Comparison of ENCODE assay signal across 8 mouse cellular contexts in the genomic region with DNA sequence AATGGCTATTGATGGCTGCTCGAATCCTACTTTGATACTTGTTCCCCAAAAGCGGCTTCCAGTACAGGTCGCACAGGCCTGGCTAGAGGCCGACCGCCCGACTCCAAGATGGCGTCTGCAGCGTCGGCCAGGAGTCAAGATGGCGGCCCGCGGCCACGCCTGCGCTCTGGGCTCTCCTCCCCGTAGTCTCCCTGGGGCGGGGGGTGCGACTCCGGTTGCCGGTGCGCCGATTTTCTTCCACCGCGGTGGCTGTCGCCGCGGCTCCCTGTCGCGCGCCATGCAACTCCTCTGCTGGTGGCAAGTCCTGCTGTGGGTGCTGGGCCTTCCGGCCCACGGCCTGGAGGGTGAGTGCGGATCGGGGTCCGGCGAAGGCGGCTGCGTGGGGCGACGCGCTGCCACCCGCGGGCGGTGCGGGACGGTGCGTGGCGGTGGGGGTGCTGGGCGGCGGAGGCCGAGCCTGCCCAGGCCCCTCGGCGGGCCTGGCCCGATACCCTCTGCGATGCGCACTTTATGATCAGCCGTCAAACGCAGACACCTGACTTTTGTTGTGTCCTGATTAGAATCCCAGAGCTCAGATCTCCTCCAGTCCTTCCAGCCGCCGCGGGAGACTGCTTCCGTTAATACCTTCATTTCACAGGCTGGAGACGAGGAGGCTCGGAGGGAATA. TPM values are rescaled to one million over a fixed set of nuclear protein-coding genes. Genes with fewer than 3 reads are reported as not detected.
DNase-seq lines count a peak whose midpoint lies in the region; ATAC-seq and TF ChIP-seq lines count a peak whose summit lies in the region.

A gene (plus strand): TSS at position 150 of the 666 bp plus-strand sequence.

- no peaks in the 10 kb centered on the region for H3K27me3 ChIP-seq in hindbrain, embryonic 12.5 days
- H3K27me3 ChIP-seq in lung, postnatal 0 days (replicated peaks; ENCODE audit: insufficient read depth, low read length) = no peaks in the 10 kb centered on the region

- peak; percentile 5; the same call in 1 of the 2 replicates for TF ChIP-seq CTCF in lung, postnatal 0 days (IDR thresholded peaks at IDR 0.05)

- under 1% methylated on average over 63 of the region's 63 CpGs for WGBS in hindbrain, embryonic 12.5 days
- WGBS in lung, postnatal 0 days = under 1% methylated on average over 62 of the region's 63 CpGs

- peak within 1 kb of the TSS; percentile 64 for H3K4me2 ChIP-seq in hindbrain, embryonic 12.5 days (replicated peaks)
- H3K4me2 ChIP-seq in lung, postnatal 0 days (replicated peaks; ENCODE audit: low read depth, low read length) = peak within 1 kb of the TSS; percentile 68

- H3K4me3 ChIP-seq in hindbrain, embryonic 12.5 days = peak within 1 kb of the TSS; percentile 95
- peak within 1 kb of the TSS; percentile 97 for H3K4me3 ChIP-seq in lung, postnatal 0 days (ENCODE audit: low read depth, low read length)

- H3K4me1 ChIP-seq in hindbrain, embryonic 12.5 days = peaks cover 15% of the 10 kb centered on the region
- no peaks in the 10 kb centered on the region for H3K4me1 ChIP-seq in lung, postnatal 0 days (ENCODE audit: insufficient read depth, low read depth, low read length)

- H3K27ac ChIP-seq in hindbrain, embryonic 12.5 days = peak within 1 kb of the TSS; percentile 94
- H3K27ac ChIP-seq in lung, postnatal 0 days (ENCODE audit: low read length) = peak within 1 kb of the TSS; percentile 92

- peak; percentile 96 for ATAC-seq in hindbrain, embryonic 12.5 days (ENCODE audit: low FRiP score)
- peak; percentile 97 for ATAC-seq in lung, postnatal 0 days

- peaks cover 21% of the 10 kb centered on the region for H3K36me3 ChIP-seq in hindbrain, embryonic 12.5 days
- H3K36me3 ChIP-seq in lung, postnatal 0 days (ENCODE audit: insufficient read depth, low read length) = no peaks in the 10 kb centered on the region

- TF ChIP-seq EP300 in lung, postnatal 0 days (IDR thresholded peaks at IDR 0.05) = no peak

- DNase-seq in NIH3T3 (ENCODE audit: low read depth) = peak; percentile 90
- peak; percentile 93 to 95 for DNase-seq in cerebellum, postnatal 14 days
- peak; percentile 72 to 84 for DNase-seq in frontal cortex, postnatal 14 days (ENCODE audit: low spot score in 2 of 2)
- DNase-seq in layer of hippocampus, postnatal 10 days (ENCODE audit: low spot score in 2 of 2) = peak; percentile 92 to 94
- peak; percentile 84 for DNase-seq in lung, postnatal 0 days (ENCODE audit: low spot score)
- peak; percentile 88 for DNase-seq in ovary, postnatal 10 days (ENCODE audit: low spot score)
- peak; percentile 75 to 87 for DNase-seq in thymus, postnatal 10 days (ENCODE audit: low spot score in 2 of 2)

- peak within 1 kb of the TSS; percentile 95 for H3K9ac ChIP-seq in hindbrain, embryonic 12.5 days
- peak within 1 kb of the TSS; percentile 96 for H3K9ac ChIP-seq in lung, postnatal 0 days (replicated peaks; ENCODE audit: low read depth)

- no peaks in the 10 kb centered on the region for H3K9me3 ChIP-seq in hindbrain, embryonic 12.5 days (replicated peaks)
- H3K9me3 ChIP-seq in lung, postnatal 0 days (ENCODE audit: low read length) = no peaks in the 10 kb centered on the region

RNA-seq across cellular contexts. Expression of the gene that starts here (rescaled TPM):
- 105 and 110 TPM in 2 replicates for polyA plus RNA-seq in hindbrain, embryonic 12.5 days (2016; fragmentation: Nextera tagmentation; extraction: Ambion mirVana)
- total RNA-seq in layer of hippocampus, postnatal 10 days (2021) = 10 to 100 TPM; 58.3 to 61.4 TPM
- 82.3 and 85.7 TPM in 2 replicates for polyA plus RNA-seq in lung, postnatal 0 days (2015; fragmentation: Nextera tagmentation; extraction: Ambion mirVana)

Comparison
In these comparisons a context has a peak if more than half of its experiments do, and no peak if none do; other contexts are left out.
1. Peak in every context shown above with its lines: DNase-seq, ATAC-seq, H3K4me3 ChIP-seq and H3K27ac ChIP-seq.